Mouse (Mus musculus) kidney, adult 10 weeks (tissue): Measurements from ENCODE around the gene Wdcp. TPM values are rescaled to one million over a fixed set of nuclear protein-coding genes. Genes with fewer than 3 reads are reported as not detected.

ENCODE experiments used
- polyA plus RNA-seq: library from polyadenylated mRNA; stranded (reverse); fragments of 350-450 nt; fragmentation: Illumina TruSeq; extraction: RNeasy Lipid Tissue Mini Kit (QIAGEN cat#74804); gene quantifications from one replicate; pipeline ENCODE4 v1.2.3, GENCODE M21; 2014; ENCODE audit warnings: low read depth, low replicate concordance

Wdcp gene
- 5.5 TPM for polyA plus RNA-seq

DNA sequence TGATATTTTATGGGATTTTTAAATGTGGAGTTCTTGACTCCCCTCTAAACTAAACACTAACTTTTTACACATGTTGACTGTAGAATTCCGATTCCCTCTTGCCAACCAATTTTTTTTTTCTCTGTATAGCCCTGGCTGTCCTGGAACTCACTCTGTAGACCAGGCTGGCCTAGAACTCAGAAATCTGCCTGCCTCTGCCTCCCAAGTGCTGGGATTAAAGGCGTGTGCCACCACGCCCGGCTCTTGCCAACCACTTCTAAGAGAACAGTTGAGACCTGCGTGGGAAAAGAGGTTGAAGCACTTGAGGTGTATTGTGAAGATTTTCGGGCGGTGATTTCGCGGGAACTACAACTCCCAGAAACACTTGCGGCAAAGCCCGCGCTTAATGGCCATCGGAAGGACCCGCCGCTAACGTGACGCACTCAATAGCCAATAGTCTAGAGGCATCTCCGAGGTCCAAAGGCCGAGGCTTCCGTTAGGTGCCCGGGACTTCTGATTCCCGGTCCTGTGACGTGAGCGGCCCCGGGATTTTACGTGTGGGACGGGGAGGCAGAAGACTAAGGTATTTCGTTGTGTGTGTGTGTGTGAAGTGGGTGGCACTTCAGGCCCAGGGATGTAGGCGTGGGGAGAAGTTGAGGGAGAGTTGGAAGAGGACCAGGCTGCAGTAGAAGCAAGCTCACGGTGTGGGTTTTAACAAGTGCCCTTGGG, at the start of gene Wdcp:
TSS of gene Wdcp (plus strand) at position 414 of the 708 bp plus-strand sequence.

GRCm38 (mm10) chr12:4817361-4818101, 25.6 kb upstream of the Wdcp start, which contains the start of gene Sf3b6:
Gene Sf3b6, plus strand, starts transcription at chr12:4817544.

GRCm38 (mm10) chr12:4841392-4841887, 1.7 kb upstream of the Wdcp start, which contains the start of gene Fkbp1b:
Gene Fkbp1b, minus strand, starts transcription at chr12:4841591.

DNA sequence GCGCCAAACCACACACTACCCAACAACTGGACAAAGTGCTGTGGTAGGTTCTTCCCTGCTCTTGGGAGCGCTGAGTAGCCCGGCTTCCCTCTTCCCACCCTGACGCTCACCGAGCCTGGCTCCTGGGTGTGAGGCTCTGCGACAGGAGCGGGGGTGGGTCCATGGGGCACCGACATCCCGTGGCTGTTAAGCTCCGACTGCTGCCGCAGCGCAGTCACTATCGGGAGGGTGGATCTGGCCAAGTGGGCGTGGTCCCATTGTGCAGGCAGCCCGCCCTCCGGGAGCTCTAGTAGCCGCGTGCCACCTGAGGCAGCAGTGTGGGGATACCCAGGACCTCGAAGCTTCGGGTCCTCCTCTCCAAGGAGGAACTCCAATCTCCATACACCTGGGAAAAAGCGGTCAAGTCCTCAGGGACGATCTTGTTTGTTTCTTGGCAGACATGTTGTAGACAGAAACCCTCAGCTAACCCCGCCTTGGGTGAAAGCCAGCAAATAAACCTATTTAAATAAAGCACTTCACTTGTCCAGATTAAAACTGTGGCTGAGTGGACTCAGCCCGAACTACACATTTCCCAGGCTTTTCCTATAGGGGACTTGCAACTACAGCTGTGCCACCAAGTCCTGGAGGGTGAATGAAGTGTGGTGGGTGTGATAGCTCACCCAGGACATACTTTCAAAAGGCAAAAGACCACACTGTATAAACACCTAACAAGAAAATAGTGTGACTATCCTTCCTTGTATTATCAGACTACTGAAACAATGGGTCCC, 31.2 kb downstream of the Wdcp start, which contains the start of gene Mfsd2b:
TSS of gene Mfsd2b (minus strand) at position 199 of the 767 bp plus-strand sequence.

DNA sequence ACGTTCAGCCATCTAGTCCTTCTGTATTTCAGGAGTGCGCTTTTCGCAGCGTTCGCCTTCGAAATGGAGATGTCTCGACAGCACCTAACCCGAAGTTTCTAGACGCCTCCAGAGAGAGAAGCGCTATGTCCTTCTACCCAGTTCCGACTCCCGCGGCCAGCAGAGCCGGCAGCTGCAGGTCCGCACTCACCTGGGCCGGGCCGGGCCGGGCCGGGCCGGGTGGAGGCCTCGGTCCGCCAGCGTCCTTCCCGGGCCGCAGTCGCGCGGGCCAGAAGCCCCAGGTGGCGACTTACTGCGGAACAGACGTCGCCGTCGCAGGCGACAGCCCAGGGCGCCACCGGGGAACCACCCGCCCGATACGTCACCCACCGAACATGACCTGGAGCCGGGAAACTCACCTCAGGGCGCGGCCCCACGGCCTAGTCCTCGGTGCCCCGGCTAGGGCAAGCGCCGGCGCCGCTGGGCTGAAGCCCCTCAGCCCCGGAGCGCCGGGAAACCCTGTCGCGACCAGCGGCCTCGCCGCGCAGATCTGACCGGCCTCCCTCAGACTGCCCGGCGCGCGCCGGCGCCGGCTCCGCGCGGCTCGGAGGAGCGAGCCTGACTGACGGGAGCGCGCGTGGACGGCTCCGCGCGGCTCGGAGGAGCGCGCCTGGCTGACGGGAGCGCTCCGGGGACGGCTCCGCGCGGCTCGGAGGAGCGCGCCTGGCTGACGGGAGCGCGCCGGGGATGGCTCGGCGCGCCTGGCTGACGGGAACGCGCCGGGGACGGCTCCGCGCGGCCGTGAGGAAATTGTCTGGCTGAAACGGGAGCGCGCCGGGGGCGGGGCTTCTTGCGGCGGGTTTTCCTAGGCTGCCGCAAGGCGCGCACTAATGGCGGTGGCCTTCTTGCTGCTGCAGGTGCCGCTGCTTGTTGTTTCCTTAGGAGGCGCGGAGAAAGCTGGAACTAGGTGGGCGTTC, 64.1 kb downstream of the Wdcp start, which contains the start of gene Ubxn2a:
TSS of gene Ubxn2a (minus strand) at position 755 of the 956 bp plus-strand sequence.

Other genes starting within 250 kb of the Wdcp start
- gene Fam228a, start 104.9 kb upstream of the Wdcp start, polyA plus RNA-seq: 0.49 TPM
- gene Pfn4, start 74.3 kb upstream of the Wdcp start, polyA plus RNA-seq: 4.0 TPM
- gene Fam228b, start 74.0 kb upstream of the Wdcp start, polyA plus RNA-seq: 7.9 TPM
- 272 TPM for gene Sf3b6, start 25.8 kb upstream of the Wdcp start, polyA plus RNA-seq
- gene Fkbp1b, start 1.7 kb upstream of the Wdcp start, polyA plus RNA-seq: 1.3 TPM
- gene Mfsd2b, start 31.1 kb downstream of the Wdcp start, polyA plus RNA-seq: 0.57 TPM
- 238 TPM for gene Ubxn2a, start 64.4 kb downstream of the Wdcp start, polyA plus RNA-seq
- 24.7 TPM for gene Atad2b, start 74.0 kb downstream of the Wdcp start, polyA plus RNA-seq